Mouse (Mus musculus): ENCODE measurements around the gene Nptx2.

- TF ChIP-seq POLR2A (IDR thresholded peaks at IDR 0.05; ENCODE audit: control insufficient read depth, low read depth, low read length), result peak; percentile 92
- TF ChIP-seq CTCF (IDR thresholded peaks at IDR 0.05; ENCODE audit: control insufficient read depth, insufficient read depth, insufficient replicate concordance, low read depth, low read length), result 0 out of 2 replicates have a peak, but pooled peaks have one; percentile 26
Observed at GRCm38 (mm10) chr5:144545653-144546422, at the start of gene Nptx2.
